Mouse (Mus musculus) left cerebral cortex, adult 18-20 months (tissue): Measurements from ENCODE around the gene A030003K21Rik. TPM values are rescaled to one million over a fixed set of nuclear protein-coding genes. Genes with fewer than 3 reads are reported as not detected.
"Not testable (repeated sequence)": the region's sequence is repeated elsewhere in the genome, so short reads cannot be mapped to it uniquely, and the experiment has no call there.

Source experiments
- DNase-seq, 2 experiments: peaks; one replicate each; pipeline ENCODE4 v3.0.0; 2021 to 2022; ENCODE audit warnings: low spot score in 2 of 2, mixed read lengths in 1 of 2
- long read RNA-seq, 2 experiments: library from polyadenylated mRNA; stranded (forward); transcript quantifications; one replicate each; pipeline ENCODE4 v2.0.0; 2021
- total RNA-seq, 2 experiments: library from RNA; stranded (reverse); gene quantifications; 2 replicates each; pipeline ENCODE4 v1.2.3; 2021

The A030003K21Rik gene
- total RNA-seq: not detected
- long read RNA-seq, experiment 1: 0 reads
- long read RNA-seq, experiment 2: 0 reads

- not testable (repeated sequence) for DNase-seq
Measured at GRCm38 (mm10) chr1:82943295-82943694, at the start of gene A030003K21Rik. Gene A030003K21Rik, minus strand, starts transcription at chr1:82943388.

GRCm38 (mm10) chr1:82992093-82992492 is 48.9 kb upstream of the A030003K21Rik start:
- DNase-seq: no peak

- no peak for DNase-seq
Measured at GRCm38 (mm10) chr1:82991596-82991995, 48.4 kb upstream of the A030003K21Rik start.

- no peak for DNase-seq
Measured at GRCm38 (mm10) chr1:82991062-82991461, 47.9 kb upstream of the A030003K21Rik start.

- peak; percentile 22 to 61 for DNase-seq
Measured at GRCm38 (mm10) chr1:82987530-82988198, 44.5 kb upstream of the A030003K21Rik start.

GRCm38 (mm10) chr1:82986738-82987137 is 43.5 kb upstream of the A030003K21Rik start:
- no peak for DNase-seq

- DNase-seq: no peak
Measured at GRCm38 (mm10) chr1:82977840-82978239, 34.7 kb upstream of the A030003K21Rik start.

GRCm38 (mm10) chr1:82975750-82976149 is 32.6 kb upstream of the A030003K21Rik start:
- no peak for DNase-seq

- DNase-seq: no peak
Measured at GRCm38 (mm10) chr1:82974342-82974741, 31.2 kb upstream of the A030003K21Rik start.

GRCm38 (mm10) chr1:82973901-82974300 is 30.7 kb upstream of the A030003K21Rik start:
- no peak for DNase-seq

GRCm38 (mm10) chr1:82973244-82973643 is 30.1 kb upstream of the A030003K21Rik start:
- no peak for DNase-seq

- no peak for DNase-seq
Measured at GRCm38 (mm10) chr1:82972046-82972445, 28.9 kb upstream of the A030003K21Rik start.

GRCm38 (mm10) chr1:82966413-82966812 is 23.2 kb upstream of the A030003K21Rik start:
- DNase-seq: no peak

GRCm38 (mm10) chr1:82959870-82960385 is 16.7 kb upstream of the A030003K21Rik start, which contains the start of gene Gm47955:
Gene Gm47955, plus strand, starts transcription at chr1:82960286.
- DNase-seq: no peak

GRCm38 (mm10) chr1:82955913-82956312 is 12.7 kb upstream of the A030003K21Rik start, which contains the start of gene Gm7544:
Gene Gm7544, minus strand, starts transcription at chr1:82956013.
- DNase-seq: not testable (repeated sequence)

GRCm38 (mm10) chr1:82948601-82949000 is 5.4 kb upstream of the A030003K21Rik start:
- DNase-seq: no peak

- not testable (repeated sequence) for DNase-seq
Measured at GRCm38 (mm10) chr1:82946029-82946428, 2.8 kb upstream of the A030003K21Rik start.

GRCm38 (mm10) chr1:82942505-82942904 is 683 bp downstream of the A030003K21Rik start:
- not testable (repeated sequence) for DNase-seq

- no peak for DNase-seq
Measured at GRCm38 (mm10) chr1:82938666-82939065, 4.5 kb downstream of the A030003K21Rik start.

- DNase-seq: not testable (repeated sequence)
Measured at GRCm38 (mm10) chr1:82931326-82931725, 11.9 kb downstream of the A030003K21Rik start, which contains the start of gene Gm6217. Gene Gm6217, minus strand, starts transcription at chr1:82931399.

- DNase-seq: not testable (repeated sequence)
Measured at GRCm38 (mm10) chr1:82930558-82930957, 12.6 kb downstream of the A030003K21Rik start.

GRCm38 (mm10) chr1:82924650-82925049 is 18.5 kb downstream of the A030003K21Rik start, which contains the start of gene A030014E15Rik:
Gene A030014E15Rik, plus strand, starts transcription at chr1:82924917.
- no peak for DNase-seq
